Comparison of ENCODE assay signal across 9 mouse cellular contexts in the genomic region with DNA sequence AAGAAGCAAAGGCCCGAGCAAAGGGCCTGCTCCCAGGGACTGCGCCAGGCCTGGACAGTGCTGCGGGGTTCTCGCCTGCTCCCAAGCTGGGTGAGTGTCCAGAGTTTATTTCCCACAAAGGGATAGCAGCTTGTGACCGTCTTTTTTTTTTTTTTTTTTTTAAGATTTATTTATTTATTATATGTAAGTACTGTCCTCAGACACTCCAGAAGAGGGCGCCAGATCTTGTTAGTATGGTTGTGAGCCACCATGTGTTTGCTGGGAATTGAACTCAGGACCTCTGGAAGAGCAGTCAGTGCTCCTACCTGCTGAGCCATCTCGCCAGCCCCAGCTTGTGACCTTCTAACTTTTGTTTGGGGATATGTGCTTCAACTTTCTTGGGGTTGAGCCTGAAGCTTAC. TPM values are rescaled to one million over a fixed set of nuclear protein-coding genes. Genes with fewer than 3 reads are reported as not detected.
DNase-seq lines count a peak whose midpoint lies in the region; ATAC-seq and TF ChIP-seq lines count a peak whose summit lies in the region.
"Had no signal": no experiment of that assay in that cellular context is flagged by ENCODE, and none has a peak within 500 bp of the region (broad histone marks: within the 10 kb centered on the region; RNA-seq: fewer than 3 reads in every experiment).

No protein-coding gene starts in this region.

- H3K9me3 ChIP-seq in kidney, embryonic 16.5 days (ENCODE audit: low read length) = no peaks in the 10 kb centered on the region
- H3K9me3 ChIP-seq in ES-Bruce4 (replicated peaks; ENCODE audit: control insufficient read depth, insufficient read depth, low read length, poor library complexity, severe bottlenecking) = no peaks in the 10 kb centered on the region
- H3K9me3 ChIP-seq in liver, embryonic 13.5 days (replicated peaks) = no peaks in the 10 kb centered on the region
- no peaks in the 10 kb centered on the region for H3K9me3 ChIP-seq in neural tube, embryonic 15.5 days (replicated peaks)
- H3K9me3 ChIP-seq: kidney, embryonic 15.5 days had no signal

- H3K9ac ChIP-seq in kidney, embryonic 16.5 days (replicated peaks; ENCODE audit: low read length) = no peak overlapping the region
- H3K9ac ChIP-seq in ES-Bruce4 (ENCODE audit: low read depth, poor library complexity, severe bottlenecking) = no peak overlapping the region
- H3K9ac ChIP-seq in liver, embryonic 13.5 days = no peak overlapping the region
- no peak overlapping the region for H3K9ac ChIP-seq in neural tube, embryonic 15.5 days (replicated peaks)
- H3K9ac ChIP-seq: kidney, embryonic 15.5 days had no signal

- TF ChIP-seq CTCF in ES-Bruce4 (IDR thresholded peaks at IDR 0.05; ENCODE audit: low read depth, low read length) = peak; percentile 1

- H3K27ac ChIP-seq in kidney, embryonic 16.5 days (ENCODE audit: low read length) = no peak overlapping the region
- no peak overlapping the region for H3K27ac ChIP-seq in ES-Bruce4 (ENCODE audit: insufficient read depth, low read length)
- no peak overlapping the region for H3K27ac ChIP-seq in liver, embryonic 13.5 days
- H3K27ac ChIP-seq in neural tube, embryonic 15.5 days (replicated peaks) = no peak overlapping the region
- H3K27ac ChIP-seq: kidney, embryonic 15.5 days had no signal

- ATAC-seq in cerebellum, adult (ENCODE audit: insufficient number of reproducible peaks, low FRiP score, low TSS enrichment) = no peak
- no peak for ATAC-seq in kidney, embryonic 16.5 days (ENCODE audit: low FRiP score, low TSS enrichment)
- no peak for ATAC-seq in liver, embryonic 13.5 days (ENCODE audit: low read depth)
- no peak for ATAC-seq in neural tube, embryonic 15.5 days (ENCODE audit: low FRiP score)

- peak; percentile 39 to 60 for DNase-seq in cerebellum, postnatal 10 days
- peak; percentile 34 to 56 for DNase-seq in kidney, postnatal 4 days
- DNase-seq in liver, embryonic 13.5 days = peak; percentile 20
- DNase-seq in frontal cortex, adult 2 months (ENCODE audit: extremely low spot score in 1 of 2, low spot score in 1 of 2) = no peak

- H3K4me3 ChIP-seq in kidney, embryonic 16.5 days (ENCODE audit: low read length) = no peak overlapping the region
- no peak overlapping the region for H3K4me3 ChIP-seq in ES-Bruce4 (ENCODE audit: low read depth, low read length)
- H3K4me3 ChIP-seq in liver, embryonic 13.5 days (replicated peaks) = no peak overlapping the region
- H3K4me3 ChIP-seq in neural tube, embryonic 15.5 days (replicated peaks) = no peak overlapping the region
- H3K4me3 ChIP-seq: kidney, embryonic 15.5 days had no signal

- peaks cover 87% of the 10 kb centered on the region for H3K36me3 ChIP-seq in kidney, embryonic 16.5 days (ENCODE audit: insufficient read depth, low read length)
- peaks cover 90% of the 10 kb centered on the region for H3K36me3 ChIP-seq in ES-Bruce4 (ENCODE audit: control insufficient read depth, insufficient read depth, low read length, poor library complexity, severe bottlenecking)
- peaks cover 96% of the 10 kb centered on the region for H3K36me3 ChIP-seq in liver, embryonic 13.5 days
- peaks cover 91% of the 10 kb centered on the region for H3K36me3 ChIP-seq in neural tube, embryonic 15.5 days

- H3K27me3 ChIP-seq in kidney, embryonic 16.5 days (ENCODE audit: insufficient read depth, low read length) = no peaks in the 10 kb centered on the region
- no peaks in the 10 kb centered on the region for H3K27me3 ChIP-seq in ES-Bruce4 (ENCODE audit: control insufficient read depth, insufficient read depth, low read length, poor library complexity, severe bottlenecking)
- no peaks in the 10 kb centered on the region for H3K27me3 ChIP-seq in liver, embryonic 13.5 days
- no peaks in the 10 kb centered on the region for H3K27me3 ChIP-seq in neural tube, embryonic 15.5 days (replicated peaks)
- H3K27me3 ChIP-seq: kidney, embryonic 15.5 days had no signal

- H3K4me2 ChIP-seq in kidney, embryonic 16.5 days (replicated peaks; ENCODE audit: low read depth, low read length) = no peak overlapping the region
- no peak overlapping the region for H3K4me2 ChIP-seq in liver, embryonic 13.5 days
- no peak overlapping the region for H3K4me2 ChIP-seq in neural tube, embryonic 15.5 days
- H3K4me2 ChIP-seq: kidney, embryonic 15.5 days had no signal

- 80% methylated on average over 7 of the region's 7 CpGs for WGBS in kidney, embryonic 16.5 days
- 77% methylated on average over 7 of the region's 7 CpGs for WGBS in liver, embryonic 13.5 days (ENCODE audit: insufficient replicate concordance)
- WGBS in neural tube, embryonic 15.5 days = 81% methylated on average over 7 of the region's 7 CpGs

- no peaks in the 10 kb centered on the region for H3K4me1 ChIP-seq in kidney, embryonic 16.5 days (ENCODE audit: insufficient read depth, low read length)
- H3K4me1 ChIP-seq in ES-Bruce4 (ENCODE audit: control insufficient read depth, insufficient read depth, low read length) = no peaks in the 10 kb centered on the region
- no peaks in the 10 kb centered on the region for H3K4me1 ChIP-seq in liver, embryonic 13.5 days (replicated peaks)
- H3K4me1 ChIP-seq in neural tube, embryonic 15.5 days = no peaks in the 10 kb centered on the region; the same call in 1 of the 2 replicates
- H3K4me1 ChIP-seq: kidney, embryonic 15.5 days had no signal

- TF ChIP-seq POLR2A in ES-Bruce4 (IDR thresholded peaks at IDR 0.05; ENCODE audit: insufficient read depth, low read length) = no peak

- no peak for TF ChIP-seq EP300 in ES-Bruce4 (IDR thresholded peaks at IDR 0.05; ENCODE audit: insufficient read depth, low read depth, low read length)

RNA-seq across cellular contexts. Expression of a gene that starts 8.7 kb away (rescaled TPM):
- 168 and 179 TPM in 2 replicates for polyA plus RNA-seq in kidney, embryonic 16.5 days (2015; fragmentation: Nextera tagmentation; extraction: Ambion mirVana)
- 86.1 and 87.6 TPM in 2 replicates for polyA plus RNA-seq in ES-Bruce4 (2011; ENCODE audit: insufficient read depth, insufficient read length, low read depth, missing spikeins)
- 62.9 and 68.8 TPM in 2 replicates for polyA plus RNA-seq in liver, embryonic 13.5 days (2015; fragmentation: Nextera tagmentation; extraction: Ambion mirVana)
- polyA plus RNA-seq in neural tube, embryonic 15.5 days (2015; fragmentation: Nextera tagmentation; extraction: Ambion mirVana) = 137 and 139 TPM in 2 replicates
- polyA plus RNA-seq in frontal cortex, adult 2 months (2012; rRNA removed) = 127 and 144 TPM in 2 replicates

RNA-seq across cellular contexts. Expression of a gene that starts 10.0 kb away (rescaled TPM):
- 143 and 157 TPM in 2 replicates for polyA plus RNA-seq in kidney, embryonic 16.5 days (2015; fragmentation: Nextera tagmentation; extraction: Ambion mirVana)
- 70.6 and 76.0 TPM in 2 replicates for polyA plus RNA-seq in ES-Bruce4 (2011; ENCODE audit: insufficient read depth, insufficient read length, low read depth, missing spikeins)
- polyA plus RNA-seq in liver, embryonic 13.5 days (2015; fragmentation: Nextera tagmentation; extraction: Ambion mirVana) = 147 and 148 TPM in 2 replicates
- polyA plus RNA-seq in neural tube, embryonic 15.5 days (2015; fragmentation: Nextera tagmentation; extraction: Ambion mirVana) = 147 and 152 TPM in 2 replicates
- polyA plus RNA-seq in frontal cortex, adult 2 months (2012; rRNA removed) = 126 and 131 TPM in 2 replicates

RNA-seq across cellular contexts. Expression of a gene that starts 18.3 kb away (rescaled TPM):
- 205 and 209 TPM in 2 replicates for polyA plus RNA-seq in kidney, embryonic 16.5 days (2015; fragmentation: Nextera tagmentation; extraction: Ambion mirVana)
- polyA plus RNA-seq in ES-Bruce4 (2011; ENCODE audit: insufficient read depth, insufficient read length, low read depth, missing spikeins) = 70.0 and 82.8 TPM in 2 replicates
- polyA plus RNA-seq in liver, embryonic 13.5 days (2015; fragmentation: Nextera tagmentation; extraction: Ambion mirVana) = 225 and 227 TPM in 2 replicates
- 259 and 285 TPM in 2 replicates for polyA plus RNA-seq in neural tube, embryonic 15.5 days (2015; fragmentation: Nextera tagmentation; extraction: Ambion mirVana)
- 101 and 116 TPM in 2 replicates for polyA plus RNA-seq in frontal cortex, adult 2 months (2012; rRNA removed)

RNA-seq across cellular contexts. Expression of a gene that starts 18.5 kb away (rescaled TPM):
- 119 and 125 TPM in 2 replicates for polyA plus RNA-seq in kidney, embryonic 16.5 days (2015; fragmentation: Nextera tagmentation; extraction: Ambion mirVana)
- 21.1 and 26.1 TPM in 2 replicates for polyA plus RNA-seq in ES-Bruce4 (2011; ENCODE audit: insufficient read depth, insufficient read length, low read depth, missing spikeins)
- 5.6 and 6.8 TPM in 2 replicates for polyA plus RNA-seq in liver, embryonic 13.5 days (2015; fragmentation: Nextera tagmentation; extraction: Ambion mirVana)
- polyA plus RNA-seq in neural tube, embryonic 15.5 days (2015; fragmentation: Nextera tagmentation; extraction: Ambion mirVana) = 28.3 and 35.4 TPM in 2 replicates
- polyA plus RNA-seq in frontal cortex, adult 2 months (2012; rRNA removed) = 19.0 and 19.3 TPM in 2 replicates

RNA-seq across cellular contexts. Expression of a gene that starts 26.2 kb away (rescaled TPM):
- 5.5 and 6.3 TPM in 2 replicates for polyA plus RNA-seq in kidney, embryonic 16.5 days (2015; fragmentation: Nextera tagmentation; extraction: Ambion mirVana)
- 15.2 and 20.3 TPM in 2 replicates for polyA plus RNA-seq in ES-Bruce4 (2011; ENCODE audit: insufficient read depth, insufficient read length, low read depth, missing spikeins)
- 1.8 and 2.4 TPM in 2 replicates for polyA plus RNA-seq in liver, embryonic 13.5 days (2015; fragmentation: Nextera tagmentation; extraction: Ambion mirVana)
- 11.5 and 28.6 TPM in 2 replicates for polyA plus RNA-seq in neural tube, embryonic 15.5 days (2015; fragmentation: Nextera tagmentation; extraction: Ambion mirVana)
- 129 and 134 TPM in 2 replicates for polyA plus RNA-seq in frontal cortex, adult 2 months (2012; rRNA removed)

Comparison
In these comparisons a context has a peak if more than half of its experiments do, and no peak if none do; other contexts are left out.
1. DNase-seq: peak in cerebellum, postnatal 10 days (2 of 2), kidney, postnatal 4 days (2 of 2) and liver, embryonic 13.5 days (single experiment); none in frontal cortex, adult 2 months (0 of 2).